In the genomic region with DNA sequence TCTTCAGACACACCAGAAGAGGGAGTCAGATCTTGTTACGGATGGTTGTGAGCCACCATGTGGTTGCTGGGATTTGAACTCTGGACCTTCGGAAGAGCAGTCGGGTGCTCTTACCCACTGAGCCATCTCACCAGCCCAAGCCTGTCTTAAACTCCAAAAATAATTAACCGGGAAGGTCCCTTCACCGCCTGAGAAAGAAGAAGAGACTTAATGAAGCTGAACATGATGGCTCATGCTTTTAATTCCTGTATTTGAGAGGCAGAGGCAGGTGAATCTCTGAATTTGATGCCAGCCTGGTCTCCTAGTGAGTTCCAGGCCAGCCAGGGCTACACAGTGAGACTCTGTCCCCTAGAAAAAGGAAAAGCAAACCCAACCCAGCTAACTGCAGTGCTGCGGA, we compare ENCODE assay signal across 7 mouse cellular contexts. TPM values are rescaled to one million over a fixed set of nuclear protein-coding genes. Genes with fewer than 3 reads are reported as not detected.
DNase-seq lines count a peak whose midpoint lies in the region; ATAC-seq and TF ChIP-seq lines count a peak whose summit lies in the region.
"Not testable (repeated sequence)": the region's sequence is repeated elsewhere in the genome, so short reads cannot be mapped to it uniquely, and the experiment has no call there.

No protein-coding gene starts in this region.

- H3K27me3 ChIP-seq in embryonic facial prominence, embryonic 10.5 days (replicated peaks; ENCODE audit: low read depth, poor library complexity, severe bottlenecking); heart, embryonic 12.5 days (replicated peaks); hindbrain, postnatal 0 days (ENCODE audit: insufficient read depth, low read length); kidney, embryonic 15.5 days; liver, embryonic 11.5 days (replicated peaks; ENCODE audit: control insufficient read depth, insufficient read depth, low read length); lung, postnatal 0 days (replicated peaks; ENCODE audit: insufficient read depth, low read length); stomach, embryonic 15.5 days (replicated peaks): not testable (repeated sequence)

- H3K4me1 ChIP-seq in embryonic facial prominence, embryonic 10.5 days, result peaks cover 21% of the 10 kb centered on the region
- peaks cover 62% of the 10 kb centered on the region for H3K4me1 ChIP-seq in heart, embryonic 12.5 days (replicated peaks)
- not testable (repeated sequence) for H3K4me1 ChIP-seq in hindbrain, postnatal 0 days (ENCODE audit: insufficient read depth, low read length); lung, postnatal 0 days (ENCODE audit: insufficient read depth, low read depth, low read length)
- peaks cover 29% of the 10 kb centered on the region for H3K4me1 ChIP-seq in kidney, embryonic 15.5 days
- H3K4me1 ChIP-seq in liver, embryonic 11.5 days (replicated peaks; ENCODE audit: control insufficient read depth, insufficient read depth, low read length), result peaks cover 59% of the 10 kb centered on the region
- peaks cover 28% of the 10 kb centered on the region; the same call in 1 of the 2 replicates for H3K4me1 ChIP-seq in stomach, embryonic 15.5 days

- not testable (repeated sequence) for DNase-seq in embryonic facial prominence, embryonic 10.5 days (ENCODE audit: low spot score); hindbrain, postnatal 0 days (ENCODE audit: low spot score); liver, embryonic 11.5 days (ENCODE audit: low spot score); lung, postnatal 0 days (ENCODE audit: low spot score)

- H3K36me3 ChIP-seq in embryonic facial prominence, embryonic 10.5 days (replicated peaks), result peaks cover 94% of the 10 kb centered on the region
- H3K36me3 ChIP-seq in heart, embryonic 12.5 days, result peaks cover 57% of the 10 kb centered on the region
- peaks cover 12% of the 10 kb centered on the region for H3K36me3 ChIP-seq in hindbrain, postnatal 0 days (ENCODE audit: insufficient read depth, low read length)
- H3K36me3 ChIP-seq in kidney, embryonic 15.5 days, result peaks cover 73% of the 10 kb centered on the region
- peaks cover 28% of the 10 kb centered on the region for H3K36me3 ChIP-seq in liver, embryonic 11.5 days (ENCODE audit: control insufficient read depth, insufficient read depth, low read length)
- H3K36me3 ChIP-seq in lung, postnatal 0 days (ENCODE audit: insufficient read depth, low read length), result not testable (repeated sequence)
- peaks cover 13% of the 10 kb centered on the region; the same call in 1 of the 2 replicates for H3K36me3 ChIP-seq in stomach, embryonic 15.5 days

- WGBS in embryonic facial prominence, embryonic 10.5 days, result 93% methylated on average over 6 of the region's 6 CpGs
- WGBS in heart, embryonic 12.5 days, result 82% methylated on average over 5 of the region's 6 CpGs
- 91% methylated on average over 5 of the region's 6 CpGs for WGBS in hindbrain, postnatal 0 days
- WGBS in kidney, embryonic 15.5 days, result 79% methylated on average over 6 of the region's 6 CpGs
- WGBS in liver, embryonic 11.5 days, result 76% methylated on average over 5 of the region's 6 CpGs
- WGBS in lung, postnatal 0 days, result 92% methylated on average over 5 of the region's 6 CpGs
- 96% methylated on average over 5 of the region's 6 CpGs for WGBS in stomach, embryonic 15.5 days

- H3K9me3 ChIP-seq in embryonic facial prominence, embryonic 10.5 days; heart, embryonic 12.5 days (replicated peaks); hindbrain, postnatal 0 days (ENCODE audit: low read length); kidney, embryonic 15.5 days (replicated peaks); liver, embryonic 11.5 days (ENCODE audit: control insufficient read depth, low read length); lung, postnatal 0 days (ENCODE audit: low read length); stomach, embryonic 15.5 days: not testable (repeated sequence)

- peak overlapping the region; percentile 70; the same call in 1 of the 2 replicates for H3K27ac ChIP-seq in embryonic facial prominence, embryonic 10.5 days (replicated peaks)
- peak overlapping the region; percentile 77 for H3K27ac ChIP-seq in heart, embryonic 12.5 days (ENCODE audit: poor library complexity, severe bottlenecking)
- H3K27ac ChIP-seq in hindbrain, postnatal 0 days, result peak overlapping the region; percentile 41; the same call in 1 of the 2 replicates
- peak overlapping the region; percentile 87; the same call in 1 of the 2 replicates for H3K27ac ChIP-seq in kidney, embryonic 15.5 days
- peak overlapping the region; percentile 89 for H3K27ac ChIP-seq in liver, embryonic 11.5 days (ENCODE audit: low read depth, low read length)
- H3K27ac ChIP-seq in lung, postnatal 0 days (ENCODE audit: low read length), result 0 out of 2 replicates have a peak overlapping the region, but pooled peaks have one; percentile 20
- H3K27ac ChIP-seq in stomach, embryonic 15.5 days, result peak overlapping the region; percentile 75

- TF ChIP-seq CTCF in hindbrain, postnatal 0 days (IDR thresholded peaks at IDR 0.05; ENCODE audit: low read depth); lung, postnatal 0 days (IDR thresholded peaks at IDR 0.05): not testable (repeated sequence)

- H3K4me3 ChIP-seq in embryonic facial prominence, embryonic 10.5 days, result peak overlapping the region; percentile 11; the same call in 1 of the 2 replicates
- not testable (repeated sequence) for H3K4me3 ChIP-seq in heart, embryonic 12.5 days; hindbrain, postnatal 0 days (ENCODE audit: low read length); kidney, embryonic 15.5 days (replicated peaks); liver, embryonic 11.5 days (ENCODE audit: low read depth, low read length); lung, postnatal 0 days (ENCODE audit: low read depth, low read length); stomach, embryonic 15.5 days (replicated peaks)

- TF ChIP-seq EP300 in lung, postnatal 0 days (IDR thresholded peaks at IDR 0.05), result not testable (repeated sequence)

- not testable (repeated sequence) for ATAC-seq in heart, embryonic 12.5 days (ENCODE audit: insufficient number of reproducible peaks, low FRiP score); hindbrain, postnatal 0 days; kidney, embryonic 15.5 days (replicated peaks; ENCODE audit: low FRiP score); liver, embryonic 11.5 days (replicated peaks; ENCODE audit: low FRiP score); lung, postnatal 0 days
- ATAC-seq in stomach, embryonic 15.5 days (ENCODE audit: insufficient read depth, low FRiP score, low read depth), result 0 out of 2 replicates have a peak, but pooled peaks have one; percentile 34

- H3K9ac ChIP-seq in heart, embryonic 12.5 days, result peak overlapping the region; percentile 48; the same call in 1 of the 2 replicates
- not testable (repeated sequence) for H3K9ac ChIP-seq in hindbrain, postnatal 0 days (replicated peaks; ENCODE audit: low read length); kidney, embryonic 15.5 days; lung, postnatal 0 days (replicated peaks; ENCODE audit: low read depth); stomach, embryonic 15.5 days
- peak overlapping the region; percentile 61 for H3K9ac ChIP-seq in liver, embryonic 11.5 days (ENCODE audit: low read depth, low read length)

- peak overlapping the region; percentile 24 for H3K4me2 ChIP-seq in heart, embryonic 12.5 days
- H3K4me2 ChIP-seq in hindbrain, postnatal 0 days (ENCODE audit: low read depth, low read length); kidney, embryonic 15.5 days; lung, postnatal 0 days (replicated peaks; ENCODE audit: low read depth, low read length); stomach, embryonic 15.5 days: not testable (repeated sequence)
- peak overlapping the region; percentile 45 for H3K4me2 ChIP-seq in liver, embryonic 11.5 days

RNA-seq across cellular contexts. Expression of gene Ehd1, which starts 14.2 kb away (rescaled TPM):
- polyA plus RNA-seq in embryonic facial prominence, embryonic 10.5 days (2016; fragmentation: Nextera tagmentation; extraction: Ambion mirVana), result 81.8 and 83.5 TPM in 2 replicates
- polyA plus RNA-seq in heart, embryonic 12.5 days (2016; fragmentation: Nextera tagmentation; extraction: Ambion mirVana), result 87.0 and 88.7 TPM in 2 replicates
- total RNA-seq in hindbrain, postnatal 0 days (2014; rRNA removed), result 127 and 135 TPM in 2 replicates
- polyA plus RNA-seq in hindbrain, postnatal 0 days (2015; fragmentation: Nextera tagmentation; extraction: Ambion mirVana), result 76.5 and 77.5 TPM in 2 replicates
- polyA plus RNA-seq in kidney, embryonic 15.5 days (2015; fragmentation: Nextera tagmentation; extraction: Ambion mirVana), result 67.8 and 81.8 TPM in 2 replicates
- 96.5 and 105 TPM in 2 replicates for polyA plus RNA-seq in liver, embryonic 11.5 days (2014; fragmentation: Nextera tagmentation; extraction: Ambion mirVana)
- polyA plus RNA-seq in lung, postnatal 0 days (2015; fragmentation: Nextera tagmentation; extraction: Ambion mirVana), result 115 and 119 TPM in 2 replicates
- 67.3 and 73.4 TPM in 2 replicates for polyA plus RNA-seq in stomach, embryonic 15.5 days (2015; fragmentation: Nextera tagmentation; extraction: Ambion mirVana)

RNA-seq across cellular contexts. Expression of gene Cdc42bpg, which starts 15.5 kb away (rescaled TPM):
- 0.12 and 0.39 TPM in 2 replicates for polyA plus RNA-seq in embryonic facial prominence, embryonic 10.5 days (2016; fragmentation: Nextera tagmentation; extraction: Ambion mirVana)
- polyA plus RNA-seq in heart, embryonic 12.5 days (2016; fragmentation: Nextera tagmentation; extraction: Ambion mirVana), result 0.34 and 0.44 TPM in 2 replicates
- total RNA-seq in hindbrain, postnatal 0 days (2014; rRNA removed), result 3.1 and 6.0 TPM in 2 replicates
- polyA plus RNA-seq in hindbrain, postnatal 0 days (2015; fragmentation: Nextera tagmentation; extraction: Ambion mirVana), result 0.29 and 0.33 TPM in 2 replicates
- 0.78 and 1.0 TPM in 2 replicates for polyA plus RNA-seq in kidney, embryonic 15.5 days (2015; fragmentation: Nextera tagmentation; extraction: Ambion mirVana)
- polyA plus RNA-seq in liver, embryonic 11.5 days (2014; fragmentation: Nextera tagmentation; extraction: Ambion mirVana), result 0.26 and 1.2 TPM in 2 replicates
- polyA plus RNA-seq in lung, postnatal 0 days (2015; fragmentation: Nextera tagmentation; extraction: Ambion mirVana), result 2.8 and 3.2 TPM in 2 replicates
- polyA plus RNA-seq in stomach, embryonic 15.5 days (2015; fragmentation: Nextera tagmentation; extraction: Ambion mirVana), result 1.3 and 1.5 TPM in 2 replicates

RNA-seq across cellular contexts. Expression of gene Men1, which starts 44.1 kb away (rescaled TPM):
- 122 and 130 TPM in 2 replicates for polyA plus RNA-seq in embryonic facial prominence, embryonic 10.5 days (2016; fragmentation: Nextera tagmentation; extraction: Ambion mirVana)
- polyA plus RNA-seq in heart, embryonic 12.5 days (2016; fragmentation: Nextera tagmentation; extraction: Ambion mirVana), result 48.7 and 52.1 TPM in 2 replicates
- 69.6 and 93.4 TPM in 2 replicates for total RNA-seq in hindbrain, postnatal 0 days (2014; rRNA removed)
- 57.8 and 59.5 TPM in 2 replicates for polyA plus RNA-seq in hindbrain, postnatal 0 days (2015; fragmentation: Nextera tagmentation; extraction: Ambion mirVana)
- polyA plus RNA-seq in kidney, embryonic 15.5 days (2015; fragmentation: Nextera tagmentation; extraction: Ambion mirVana), result 82.1 and 91.8 TPM in 2 replicates
- 53.8 and 59.7 TPM in 2 replicates for polyA plus RNA-seq in liver, embryonic 11.5 days (2014; fragmentation: Nextera tagmentation; extraction: Ambion mirVana)
- 42.1 and 42.7 TPM in 2 replicates for polyA plus RNA-seq in lung, postnatal 0 days (2015; fragmentation: Nextera tagmentation; extraction: Ambion mirVana)
- polyA plus RNA-seq in stomach, embryonic 15.5 days (2015; fragmentation: Nextera tagmentation; extraction: Ambion mirVana), result 70.2 and 74.3 TPM in 2 replicates

RNA-seq across cellular contexts. Expression of gene Atg2a, which starts 49.2 kb away (rescaled TPM):
- polyA plus RNA-seq in embryonic facial prominence, embryonic 10.5 days (2016; fragmentation: Nextera tagmentation; extraction: Ambion mirVana), result 12.5 and 13.6 TPM in 2 replicates
- 10.9 and 13.0 TPM in 2 replicates for polyA plus RNA-seq in heart, embryonic 12.5 days (2016; fragmentation: Nextera tagmentation; extraction: Ambion mirVana)
- 38.7 and 43.4 TPM in 2 replicates for total RNA-seq in hindbrain, postnatal 0 days (2014; rRNA removed)
- 7.6 and 8.9 TPM in 2 replicates for polyA plus RNA-seq in hindbrain, postnatal 0 days (2015; fragmentation: Nextera tagmentation; extraction: Ambion mirVana)
- polyA plus RNA-seq in kidney, embryonic 15.5 days (2015; fragmentation: Nextera tagmentation; extraction: Ambion mirVana), result 9.8 and 12.1 TPM in 2 replicates
- polyA plus RNA-seq in liver, embryonic 11.5 days (2014; fragmentation: Nextera tagmentation; extraction: Ambion mirVana), result 10.4 and 13.5 TPM in 2 replicates
- polyA plus RNA-seq in lung, postnatal 0 days (2015; fragmentation: Nextera tagmentation; extraction: Ambion mirVana), result 5.1 and 5.9 TPM in 2 replicates
- polyA plus RNA-seq in stomach, embryonic 15.5 days (2015; fragmentation: Nextera tagmentation; extraction: Ambion mirVana), result 7.6 and 10.6 TPM in 2 replicates

RNA-seq across cellular contexts. Expression of gene Map4k2, which starts 50.2 kb away (rescaled TPM):
- polyA plus RNA-seq in embryonic facial prominence, embryonic 10.5 days (2016; fragmentation: Nextera tagmentation; extraction: Ambion mirVana), result 11.0 and 14.0 TPM in 2 replicates
- polyA plus RNA-seq in heart, embryonic 12.5 days (2016; fragmentation: Nextera tagmentation; extraction: Ambion mirVana), result 14.1 and 15.7 TPM in 2 replicates
- total RNA-seq in hindbrain, postnatal 0 days (2014; rRNA removed), result 102 TPM in 2 replicates
- 18.6 and 21.4 TPM in 2 replicates for polyA plus RNA-seq in hindbrain, postnatal 0 days (2015; fragmentation: Nextera tagmentation; extraction: Ambion mirVana)
- polyA plus RNA-seq in kidney, embryonic 15.5 days (2015; fragmentation: Nextera tagmentation; extraction: Ambion mirVana), result 18.7 and 21.9 TPM in 2 replicates
- 12.9 and 14.2 TPM in 2 replicates for polyA plus RNA-seq in liver, embryonic 11.5 days (2014; fragmentation: Nextera tagmentation; extraction: Ambion mirVana)
- 22.5 and 25.0 TPM in 2 replicates for polyA plus RNA-seq in lung, postnatal 0 days (2015; fragmentation: Nextera tagmentation; extraction: Ambion mirVana)
- polyA plus RNA-seq in stomach, embryonic 15.5 days (2015; fragmentation: Nextera tagmentation; extraction: Ambion mirVana), result 11.4 and 13.8 TPM in 2 replicates

Comparison
In these comparisons a context has a peak if more than half of its experiments do, and no peak if none do; other contexts are left out.
1. H3K27ac ChIP-seq: peak in every context shown above with its lines; median percentile 89 in liver, embryonic 11.5 days; 87 in kidney, embryonic 15.5 days; 77 in heart, embryonic 12.5 days; 75 in stomach, embryonic 15.5 days; 70 in embryonic facial prominence, embryonic 10.5 days; 41 in hindbrain, postnatal 0 days; 20 in lung, postnatal 0 days.